Mouse (Mus musculus): ENCODE measurements around the gene Gm7257.

Gene Gm7257

GRCm38 (mm10) chr9:36431584-36431983 lies at the start of gene Gm7257:
Gene Gm7257, plus strand, starts transcription at chr9:36431884.
- DNase-seq (ENCODE audit: low read depth, low spot score): no peak

DNA sequence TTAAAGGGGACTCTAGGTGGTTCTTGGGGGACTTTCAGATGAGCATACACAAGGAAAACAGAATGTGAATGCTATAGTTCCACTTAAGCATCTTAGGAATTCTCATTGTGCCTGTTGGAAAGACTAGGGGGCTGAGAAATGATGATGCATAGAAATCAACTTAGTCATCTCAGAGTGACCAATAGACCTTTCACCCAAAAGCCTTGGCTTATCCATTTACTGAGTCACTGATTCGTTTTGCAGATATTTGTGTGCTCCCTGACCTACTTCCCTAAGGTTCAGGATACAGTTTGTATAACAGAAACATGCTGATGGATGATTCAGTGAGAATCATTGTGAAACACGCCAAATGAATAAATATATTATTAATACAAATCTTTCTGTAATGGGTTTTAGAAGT lies 28.7 kb upstream of the Gm7257 start:
- no peak for DNase-seq (ENCODE audit: low read depth, low spot score)

GRCm38 (mm10) chr9:36435051-36435764 lies 3.5 kb downstream of the Gm7257 start:
- no peak for DNase-seq (ENCODE audit: low read depth, low spot score)

GRCm38 (mm10) chr9:36475338-36475737 lies 43.7 kb downstream of the Gm7257 start, which contains the start of gene Gm9513:
Gene Gm9513, plus strand, starts transcription at chr9:36475638.
- DNase-seq (ENCODE audit: low read depth, low spot score): no peak
